Mouse (Mus musculus): ENCODE measurements around the gene Olfr1012.
"Not testable (repeated sequence)": the region's sequence is repeated elsewhere in the genome, so short reads cannot be mapped to it uniquely, and the experiment has no call there.

The Olfr1012 gene

GRCm38 (mm10) chr2:85762666-85763065, at the start of gene Olfr1012:
Gene Olfr1012 (minus strand): TSS chr2:85762766.
- no peak for DNase-seq (ENCODE audit: low spot score)

- DNase-seq (ENCODE audit: low spot score), result peak; percentile 27
These were observed 41.9 kb upstream of the Olfr1012 start for GRCm38 (mm10) chr2:85804501-85804900.

- no peak for DNase-seq (ENCODE audit: low spot score)
These were observed 39.9 kb upstream of the Olfr1012 start, which contains the start of gene Olfr1016 for GRCm38 (mm10) chr2:85802444-85802843. Gene Olfr1016 (minus strand): TSS chr2:85802544.

GRCm38 (mm10) chr2:85792331-85792730, 29.8 kb upstream of the Olfr1012 start:
- no peak for DNase-seq (ENCODE audit: low spot score)

GRCm38 (mm10) chr2:85781717-85782116, 19.2 kb upstream of the Olfr1012 start, which contains the start of gene Olfr1015:
Gene Olfr1015 (plus strand): TSS chr2:85782017.
- no peak for DNase-seq (ENCODE audit: low spot score)

GRCm38 (mm10) chr2:85772413-85772812, 9.8 kb upstream of the Olfr1012 start, which contains the start of gene Olfr1014:
Gene Olfr1014 (plus strand): TSS chr2:85772713.
- no peak for DNase-seq (ENCODE audit: low spot score)

- DNase-seq (ENCODE audit: low spot score), result no peak
These were observed 4.2 kb upstream of the Olfr1012 start, which contains the start of gene Olfr1013 for GRCm38 (mm10) chr2:85766798-85767197. Gene Olfr1013 (plus strand): TSS chr2:85767098.

GRCm38 (mm10) chr2:85753822-85754221, 8.7 kb downstream of the Olfr1012 start:
- DNase-seq (ENCODE audit: low spot score), result no peak

GRCm38 (mm10) chr2:85725793-85726192, 36.8 kb downstream of the Olfr1012 start:
- peak; percentile 71 for DNase-seq (ENCODE audit: low spot score)

- no peak for DNase-seq (ENCODE audit: low spot score)
These were observed 47.4 kb downstream of the Olfr1012 start, which contains the start of gene Olfr1009 for GRCm38 (mm10) chr2:85715119-85715518. Gene Olfr1009 (plus strand): TSS chr2:85715419.

- DNase-seq (ENCODE audit: low spot score), result no peak
These were observed 51.4 kb downstream of the Olfr1012 start for GRCm38 (mm10) chr2:85711159-85711558.

GRCm38 (mm10) chr2:85710680-85711079, 51.9 kb downstream of the Olfr1012 start:
- DNase-seq (ENCODE audit: low spot score), result not testable (repeated sequence)

All from embryo, embryonic 10.5 days (tissue).